Mouse (Mus musculus) kidney, adult 2 months (tissue): ENCODE measurements around the gene Ppm1a.

Experiments
- CTCF ChIP-seq: fragments of 200-500 bp; conservative IDR thresholded peaks from 2 replicates; pipeline ENCODE4 v1.5.1; 2011; ENCODE audit warnings: low read depth, mild to moderate bottlenecking, control low read depth, low read length, moderate library complexity, mixed read lengths; ENCODE audit not compliant: insufficient read depth, insufficient read length
- POLR2A ChIP-seq: fragments of 200-500 bp; IDR thresholded peaks from one replicate; pipeline ENCODE4 v1.6.1; 2011; ENCODE audit warnings: low read depth, low read length, control low read depth

DNA sequence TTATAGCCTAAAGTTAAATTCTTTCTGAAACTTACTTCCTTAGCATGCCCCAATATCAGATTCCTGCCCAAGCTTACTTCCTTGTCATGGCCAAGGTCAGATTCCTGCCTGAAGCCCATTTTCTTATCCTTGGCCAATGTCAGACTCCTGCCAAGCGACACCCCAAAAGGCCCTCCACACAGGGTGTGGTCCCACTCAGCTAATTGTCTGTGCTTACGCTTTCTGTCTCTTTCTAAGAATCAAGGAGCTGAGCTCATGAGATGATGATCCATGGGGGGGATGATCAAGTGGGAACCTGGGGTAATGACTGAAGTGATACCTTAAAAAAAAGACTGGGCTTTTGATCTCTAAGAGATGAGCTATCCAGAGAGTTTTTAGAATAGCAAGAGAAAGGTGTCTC lies 42.4 kb upstream of the Ppm1a start:
- TF ChIP-seq CTCF, result no peak
- TF ChIP-seq POLR2A, result no peak
